Mouse (Mus musculus): ENCODE measurements around the gene Metrnl. TPM values are rescaled to one million over a fixed set of nuclear protein-coding genes. Genes with fewer than 3 reads are reported as not detected.

Metrnl gene
- polyA plus RNA-seq, 1 experiment, result 3.0 TPM

DNA sequence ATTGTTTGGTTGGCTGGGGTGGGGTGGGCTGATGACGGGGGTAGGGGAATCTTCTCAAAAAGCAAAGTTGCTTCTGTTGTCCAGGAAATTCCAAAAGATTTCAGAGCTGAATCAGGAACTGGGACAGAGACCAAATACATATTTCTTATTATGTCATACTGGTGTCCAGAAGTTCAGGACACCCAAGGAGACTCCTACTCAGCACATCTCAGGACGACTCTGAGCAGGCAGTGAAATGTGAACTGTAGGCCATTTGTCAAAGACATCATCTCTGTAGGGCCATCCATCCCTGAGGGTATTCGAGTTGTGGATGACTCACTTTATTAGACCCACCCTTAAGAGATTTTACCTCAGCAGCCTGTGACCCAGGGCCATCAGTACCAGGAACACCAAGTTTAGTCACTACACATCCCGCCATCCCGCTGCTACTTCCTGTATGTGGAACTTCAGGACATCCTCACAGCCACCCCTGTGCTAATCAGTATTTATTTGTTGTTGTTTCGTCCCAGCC is 15.8 kb upstream of the Metrnl start:
- Histone ChIP-seq H3K36me3 (ENCODE audit: control insufficient read depth, insufficient read depth, low read length) (no peaks in the 10 kb centered on the region), H3K27ac (ENCODE audit: control insufficient read depth, insufficient read depth, low read depth, low read length) (no peak overlapping the region), H3K27me3 (ENCODE audit: control insufficient read depth, insufficient read depth, low read length) (no peaks in the 10 kb centered on the region), H3K4me3 (ENCODE audit: control insufficient read depth, low read depth, low read length) (no peak overlapping the region), H3K4me1 (ENCODE audit: control insufficient read depth, insufficient read depth, low read length) (no peaks in the 10 kb centered on the region; the same call in 1 of the 2 replicates)
- TF ChIP-seq POLR2A (IDR thresholded peaks at IDR 0.05; ENCODE audit: control insufficient read depth, low read depth, low read length) (no peak), CTCF (IDR thresholded peaks at IDR 0.05; ENCODE audit: control insufficient read depth, insufficient read depth, insufficient replicate concordance, low read depth, low read length) (no peak)

DNA sequence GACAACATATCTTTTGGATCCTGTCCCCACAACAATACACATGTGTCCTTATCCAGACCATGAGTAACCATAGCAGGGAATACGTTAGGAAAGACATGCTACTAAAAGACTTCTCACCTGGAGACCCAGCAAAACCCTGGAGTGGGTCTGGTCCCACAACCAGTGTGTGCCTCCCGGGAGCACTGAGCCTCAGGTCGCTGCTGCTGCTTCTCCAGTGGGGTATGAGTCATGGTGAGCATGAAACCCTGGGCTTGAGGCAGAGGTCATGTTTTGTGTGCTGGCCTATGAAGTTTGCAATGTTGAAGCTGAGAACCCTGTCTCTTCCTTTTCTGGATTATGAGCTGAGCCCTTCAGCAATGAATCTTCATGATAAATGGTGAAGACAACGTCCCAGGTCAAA is 15.3 kb upstream of the Metrnl start:
- no peaks in the 10 kb centered on the region for H3K27me3 ChIP-seq (ENCODE audit: control insufficient read depth, insufficient read depth, low read length)
- H3K36me3 ChIP-seq (ENCODE audit: control insufficient read depth, insufficient read depth, low read length), result no peaks in the 10 kb centered on the region
- TF ChIP-seq POLR2A (IDR thresholded peaks at IDR 0.05; ENCODE audit: control insufficient read depth, low read depth, low read length), result no peak
- TF ChIP-seq CTCF (IDR thresholded peaks at IDR 0.05; ENCODE audit: control insufficient read depth, insufficient read depth, insufficient replicate concordance, low read depth, low read length), result no peak
- no peak overlapping the region for H3K4me3 ChIP-seq (ENCODE audit: control insufficient read depth, low read depth, low read length)
- no peaks in the 10 kb centered on the region; the same call in 1 of the 2 replicates for H3K4me1 ChIP-seq (ENCODE audit: control insufficient read depth, insufficient read depth, low read length)
- no peak overlapping the region for H3K27ac ChIP-seq (ENCODE audit: control insufficient read depth, insufficient read depth, low read depth, low read length)

DNA sequence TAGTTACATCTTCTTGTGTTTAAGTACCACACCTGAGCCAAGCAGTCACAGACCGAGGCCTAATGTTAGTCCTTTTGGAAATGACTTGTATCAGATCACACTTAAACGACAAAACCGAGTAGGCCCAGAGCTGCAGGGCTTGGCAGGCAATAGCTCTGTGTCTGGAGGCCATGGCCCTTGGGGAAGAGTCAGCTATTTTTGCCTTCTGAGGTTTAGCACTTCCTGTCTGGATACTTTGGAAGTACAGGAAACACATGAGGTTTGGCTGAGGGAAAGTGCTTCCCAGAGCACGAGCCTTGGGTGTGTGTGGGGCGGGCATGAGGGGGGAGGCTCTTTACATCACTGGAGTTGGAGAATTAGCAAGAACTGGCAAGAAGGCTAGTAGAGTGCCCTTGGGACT is 14.7 kb upstream of the Metrnl start:
- Histone ChIP-seq H3K27ac (ENCODE audit: control insufficient read depth, insufficient read depth, low read depth, low read length) (no peak overlapping the region), H3K4me3 (ENCODE audit: control insufficient read depth, low read depth, low read length) (no peak overlapping the region), H3K27me3 (ENCODE audit: control insufficient read depth, insufficient read depth, low read length) (no peaks in the 10 kb centered on the region), H3K36me3 (ENCODE audit: control insufficient read depth, insufficient read depth, low read length) (no peaks in the 10 kb centered on the region), H3K4me1 (ENCODE audit: control insufficient read depth, insufficient read depth, low read length) (no peaks in the 10 kb centered on the region; the same call in 1 of the 2 replicates)
- TF ChIP-seq CTCF (IDR thresholded peaks at IDR 0.05; ENCODE audit: control insufficient read depth, insufficient read depth, insufficient replicate concordance, low read depth, low read length) (no peak), POLR2A (IDR thresholded peaks at IDR 0.05; ENCODE audit: control insufficient read depth, low read depth, low read length) (no peak)

DNA sequence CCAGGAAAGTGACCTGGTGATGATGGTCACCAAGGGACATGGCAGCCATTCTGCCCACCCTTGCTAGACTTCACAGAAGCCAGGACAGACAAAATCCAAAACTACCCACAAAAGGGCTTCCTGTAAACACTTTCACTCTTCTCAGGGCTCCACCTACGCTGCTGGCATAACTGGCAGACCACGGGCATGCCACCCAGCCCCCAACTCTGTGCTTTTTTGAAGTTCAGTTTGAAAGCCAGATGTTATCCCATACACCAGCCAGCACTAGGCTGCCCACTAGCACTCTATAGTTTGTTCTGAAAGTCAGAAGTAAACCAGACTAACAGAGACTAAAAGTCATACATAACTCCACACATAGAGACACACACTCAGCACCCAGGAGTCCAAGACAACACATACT is 13.3 kb upstream of the Metrnl start:
- Histone ChIP-seq H3K4me1 (ENCODE audit: control insufficient read depth, insufficient read depth, low read length) (no peaks in the 10 kb centered on the region; the same call in 1 of the 2 replicates), H3K27me3 (ENCODE audit: control insufficient read depth, insufficient read depth, low read length) (no peaks in the 10 kb centered on the region), H3K27ac (ENCODE audit: control insufficient read depth, insufficient read depth, low read depth, low read length) (no peak overlapping the region), H3K4me3 (ENCODE audit: control insufficient read depth, low read depth, low read length) (no peak overlapping the region), H3K36me3 (ENCODE audit: control insufficient read depth, insufficient read depth, low read length) (no peaks in the 10 kb centered on the region)
- TF ChIP-seq CTCF (IDR thresholded peaks at IDR 0.05; ENCODE audit: control insufficient read depth, insufficient read depth, insufficient replicate concordance, low read depth, low read length), result no peak
- TF ChIP-seq POLR2A (IDR thresholded peaks at IDR 0.05; ENCODE audit: control insufficient read depth, low read depth, low read length), result no peak

DNA sequence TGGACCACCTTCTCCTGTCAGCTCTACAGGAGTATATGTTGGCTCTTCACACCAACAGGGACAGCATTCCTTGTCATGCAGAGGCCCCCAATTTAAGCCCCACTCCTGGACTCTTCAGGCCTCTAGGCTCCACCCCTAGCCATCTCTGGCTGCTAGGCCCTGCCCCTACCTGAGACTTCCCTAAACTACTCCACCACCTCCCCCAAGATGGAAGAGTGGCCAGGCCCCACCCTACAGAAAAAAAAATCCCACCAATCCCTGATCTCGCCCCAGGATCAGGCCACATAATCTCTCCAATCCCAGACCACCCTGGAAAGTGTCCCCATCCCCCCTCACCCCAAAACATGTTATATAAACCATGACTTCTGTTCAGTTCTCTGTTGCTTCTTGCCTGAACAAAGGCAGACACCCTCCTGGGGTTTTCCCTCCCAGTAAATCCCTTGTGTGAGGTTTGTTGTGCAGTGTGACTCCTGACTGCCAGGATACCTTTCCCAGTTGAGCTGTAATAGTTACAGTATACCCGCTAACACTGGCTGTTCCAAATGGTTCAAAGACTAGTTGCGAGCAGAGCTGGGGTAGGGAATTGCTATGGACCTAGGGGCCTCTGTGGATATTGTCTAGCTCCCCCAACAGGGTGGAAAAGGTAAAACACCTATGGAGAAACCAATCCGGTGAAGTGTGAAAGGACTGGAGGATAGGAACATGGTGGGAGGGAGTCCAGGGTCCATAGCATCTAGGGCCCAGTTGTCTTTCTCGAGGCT is 5.9 kb upstream of the Metrnl start:
- no peaks in the 10 kb centered on the region for H3K4me1 ChIP-seq (ENCODE audit: control insufficient read depth, insufficient read depth, low read length)
- H3K27ac ChIP-seq (ENCODE audit: control insufficient read depth, insufficient read depth, low read depth, low read length), result no peak overlapping the region
- no peaks in the 10 kb centered on the region for H3K36me3 ChIP-seq (ENCODE audit: control insufficient read depth, insufficient read depth, low read length)
- TF ChIP-seq POLR2A (IDR thresholded peaks at IDR 0.05; ENCODE audit: control insufficient read depth, low read depth, low read length) (no peak), CTCF (IDR thresholded peaks at IDR 0.05; ENCODE audit: control insufficient read depth, insufficient read depth, insufficient replicate concordance, low read depth, low read length) (no peak)
- no peak overlapping the region for H3K4me3 ChIP-seq (ENCODE audit: control insufficient read depth, low read depth, low read length)
- H3K27me3 ChIP-seq (ENCODE audit: control insufficient read depth, insufficient read depth, low read length), result no peaks in the 10 kb centered on the region

DNA sequence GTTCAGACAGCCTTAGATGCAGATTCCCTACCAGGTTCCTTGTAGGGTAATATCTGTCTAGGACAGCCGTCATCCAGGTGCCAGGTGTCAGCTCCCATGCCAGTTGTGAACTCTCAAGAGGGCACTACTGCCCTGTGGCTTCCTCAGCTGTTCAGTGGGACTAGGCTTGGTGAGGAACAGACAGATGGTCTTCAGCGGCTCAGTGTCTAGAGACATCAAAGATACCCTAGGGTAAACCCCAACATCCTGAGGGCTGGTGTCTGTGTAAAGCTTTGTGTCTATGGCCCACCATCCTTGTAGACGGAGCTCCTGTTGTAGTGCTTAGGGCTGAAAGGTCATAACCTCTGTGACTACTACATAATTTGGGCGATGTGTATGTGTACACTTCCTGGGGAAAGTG is 4.1 kb upstream of the Metrnl start:
- H3K27ac ChIP-seq (ENCODE audit: control insufficient read depth, insufficient read depth, low read depth, low read length), result no peak overlapping the region
- TF ChIP-seq CTCF (IDR thresholded peaks at IDR 0.05; ENCODE audit: control insufficient read depth, insufficient read depth, insufficient replicate concordance, low read depth, low read length) (no peak), POLR2A (IDR thresholded peaks at IDR 0.05; ENCODE audit: control insufficient read depth, low read depth, low read length) (no peak)
- H3K4me1 ChIP-seq (ENCODE audit: control insufficient read depth, insufficient read depth, low read length), result no peaks in the 10 kb centered on the region; the same call in 1 of the 2 replicates
- H3K27me3 ChIP-seq (ENCODE audit: control insufficient read depth, insufficient read depth, low read length), result no peaks in the 10 kb centered on the region
- H3K4me3 ChIP-seq (ENCODE audit: control insufficient read depth, low read depth, low read length), result peak overlapping the region; percentile 11; the same call in 1 of the 2 replicates
- H3K36me3 ChIP-seq (ENCODE audit: control insufficient read depth, insufficient read depth, low read length), result no peaks in the 10 kb centered on the region

DNA sequence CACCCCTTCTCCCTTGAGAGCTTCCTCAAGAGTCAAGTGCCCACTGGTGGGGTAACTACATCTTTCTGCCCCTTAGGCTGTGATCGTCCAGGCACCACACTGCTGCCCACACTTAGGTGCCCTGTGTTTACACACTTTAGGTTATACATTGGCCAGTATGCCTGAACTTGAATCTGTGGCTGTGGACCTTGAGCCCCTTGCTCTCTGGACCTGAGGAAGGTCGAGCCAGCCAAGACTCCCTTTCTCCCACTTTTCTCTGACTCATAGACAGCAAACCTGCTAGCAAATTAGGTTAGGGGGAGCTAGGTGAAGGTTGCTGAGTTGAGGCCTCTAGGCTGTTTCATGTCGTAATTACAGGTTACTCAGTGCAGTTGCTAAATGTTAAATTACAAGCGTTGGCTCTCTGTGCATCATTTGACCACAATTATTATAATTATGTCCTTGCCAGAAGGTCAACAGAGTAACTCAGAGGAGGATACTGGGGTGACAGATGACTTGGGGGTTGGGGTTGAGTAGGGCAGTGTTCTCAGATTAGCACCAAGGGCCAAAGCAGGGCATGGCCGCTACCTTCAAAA is 2.9 kb upstream of the Metrnl start:
- TF ChIP-seq CTCF (IDR thresholded peaks at IDR 0.05; ENCODE audit: control insufficient read depth, insufficient read depth, insufficient replicate concordance, low read depth, low read length), result no peak
- TF ChIP-seq POLR2A (IDR thresholded peaks at IDR 0.05; ENCODE audit: control insufficient read depth, low read depth, low read length), result no peak
- Histone ChIP-seq H3K27ac (ENCODE audit: control insufficient read depth, insufficient read depth, low read depth, low read length) (no peak overlapping the region), H3K4me1 (ENCODE audit: control insufficient read depth, insufficient read depth, low read length) (peaks cover 12% of the 10 kb centered on the region), H3K27me3 (ENCODE audit: control insufficient read depth, insufficient read depth, low read length) (no peaks in the 10 kb centered on the region), H3K4me3 (ENCODE audit: control insufficient read depth, low read depth, low read length) (peak overlapping the region; percentile 32), H3K36me3 (ENCODE audit: control insufficient read depth, insufficient read depth, low read length) (no peaks in the 10 kb centered on the region)
